Mouse (Mus musculus): ENCODE results near the gene a. TPM values are rescaled to one million over a fixed set of nuclear protein-coding genes. Genes with fewer than 3 reads are reported as not detected.
"Not testable (repeated sequence)": the region's sequence is repeated elsewhere in the genome, so short reads cannot be mapped to it uniquely, and the experiment has no call there.

a gene
- total and polyA plus RNA-seq, 2 experiments from 2014 or later, result 0.90 to 2.9 TPM

- DNase-seq (no peak), ATAC-seq (no peak)
- WGBS, result 73% methylated on average over 9 of the region's 9 CpGs
- Histone ChIP-seq H3K36me3 (ENCODE audit: insufficient read depth) (no peaks in the 10 kb centered on the region), H3K27me3 (ENCODE audit: insufficient read depth, low read length) (no peaks in the 10 kb centered on the region), H3K9me3 (ENCODE audit: low read length) (no peaks in the 10 kb centered on the region), H3K27ac (ENCODE audit: low read depth, low read length) (no peak overlapping the region), H3K4me3 (ENCODE audit: low read depth, low read length) (no peak overlapping the region), H3K4me1 (ENCODE audit: insufficient read depth) (no peaks in the 10 kb centered on the region), H3K9ac (no peak overlapping the region), H3K4me2 (ENCODE audit: low read depth) (no peak overlapping the region)
- no peak for TF ChIP-seq CTCF (IDR thresholded peaks at IDR 0.05; ENCODE audit: low read depth)
Measured at GRCm38 (mm10) chr2:154949877-154950276, 158.7 kb downstream of the a start.

- H3K27me3 ChIP-seq (ENCODE audit: insufficient read depth, low read length), result no peaks in the 10 kb centered on the region
- H3K4me3 ChIP-seq (ENCODE audit: low read depth, low read length), result no peak overlapping the region
- ATAC-seq (no peak), DNase-seq (no peak)
- H3K27ac ChIP-seq (ENCODE audit: low read depth, low read length), result no peak overlapping the region
- H3K9me3 ChIP-seq (ENCODE audit: low read length), result no peaks in the 10 kb centered on the region
- no peak overlapping the region for H3K4me2 ChIP-seq (ENCODE audit: low read depth)
- H3K4me1 ChIP-seq (ENCODE audit: insufficient read depth), result no peaks in the 10 kb centered on the region
- 81% methylated on average over 5 of the region's 5 CpGs for WGBS
- no peak for TF ChIP-seq CTCF (IDR thresholded peaks at IDR 0.05; ENCODE audit: low read depth)
- H3K36me3 ChIP-seq (ENCODE audit: insufficient read depth), result no peaks in the 10 kb centered on the region
- no peak overlapping the region for H3K9ac ChIP-seq
Measured at GRCm38 (mm10) chr2:154950601-154951000, 159.4 kb downstream of the a start.

- Histone ChIP-seq H3K4me3 (ENCODE audit: low read depth, low read length) (no peak overlapping the region), H3K27me3 (ENCODE audit: insufficient read depth, low read length) (no peaks in the 10 kb centered on the region), H3K9me3 (ENCODE audit: low read length) (no peaks in the 10 kb centered on the region), H3K27ac (ENCODE audit: low read depth, low read length) (no peak overlapping the region), H3K36me3 (ENCODE audit: insufficient read depth) (no peaks in the 10 kb centered on the region), H3K4me2 (ENCODE audit: low read depth) (no peak overlapping the region), H3K9ac (no peak overlapping the region), H3K4me1 (ENCODE audit: insufficient read depth) (no peaks in the 10 kb centered on the region)
- no peak for DNase-seq
- 93% methylated on average over 5 of the region's 5 CpGs for WGBS
- TF ChIP-seq CTCF (IDR thresholded peaks at IDR 0.05; ENCODE audit: low read depth), result no peak
- ATAC-seq, result no peak
Measured at GRCm38 (mm10) chr2:154959486-154959885, 168.3 kb downstream of the a start.

- WGBS, result 85% methylated on average over 3 of the region's 3 CpGs
- no peak overlapping the region for H3K4me2 ChIP-seq (ENCODE audit: low read depth)
- no peak overlapping the region for H3K27ac ChIP-seq (ENCODE audit: low read depth, low read length)
- no peaks in the 10 kb centered on the region for H3K4me1 ChIP-seq (ENCODE audit: insufficient read depth)
- no peak for TF ChIP-seq CTCF (IDR thresholded peaks at IDR 0.05; ENCODE audit: low read depth)
- DNase-seq (no peak), ATAC-seq (no peak)
- no peaks in the 10 kb centered on the region for H3K9me3 ChIP-seq (ENCODE audit: low read length)
- no peak overlapping the region for H3K4me3 ChIP-seq (ENCODE audit: low read depth, low read length)
- no peaks in the 10 kb centered on the region for H3K27me3 ChIP-seq (ENCODE audit: insufficient read depth, low read length)
- no peaks in the 10 kb centered on the region for H3K36me3 ChIP-seq (ENCODE audit: insufficient read depth)
- no peak overlapping the region for H3K9ac ChIP-seq
Measured at GRCm38 (mm10) chr2:154959909-154960308, 168.7 kb downstream of the a start.

- Histone ChIP-seq H3K4me3 (ENCODE audit: low read depth, low read length) (no peak overlapping the region), H3K4me2 (ENCODE audit: low read depth) (no peak overlapping the region), H3K9me3 (ENCODE audit: low read length) (no peaks in the 10 kb centered on the region), H3K27ac (ENCODE audit: low read depth, low read length) (no peak overlapping the region), H3K36me3 (ENCODE audit: insufficient read depth) (no peaks in the 10 kb centered on the region), H3K27me3 (ENCODE audit: insufficient read depth, low read length) (no peaks in the 10 kb centered on the region), H3K4me1 (ENCODE audit: insufficient read depth) (no peaks in the 10 kb centered on the region), H3K9ac (no peak overlapping the region)
- no peak for DNase-seq
- 17% methylated on average over 5 of the region's 5 CpGs for WGBS
- ATAC-seq, result no peak
- no peak for TF ChIP-seq CTCF (IDR thresholded peaks at IDR 0.05; ENCODE audit: low read depth)
Measured at GRCm38 (mm10) chr2:154963176-154963575, 172.0 kb downstream of the a start.

GRCm38 (mm10) chr2:154969740-154970397 lies 178.7 kb downstream of the a start:
- H3K27me3 ChIP-seq (ENCODE audit: insufficient read depth, low read length); H3K4me3 ChIP-seq (ENCODE audit: low read depth, low read length); H3K4me2 ChIP-seq (ENCODE audit: low read depth); H3K27ac ChIP-seq (ENCODE audit: low read depth, low read length); DNase-seq; ATAC-seq; H3K9ac ChIP-seq; H3K36me3 ChIP-seq (ENCODE audit: insufficient read depth); H3K9me3 ChIP-seq (ENCODE audit: low read length); H3K4me1 ChIP-seq (ENCODE audit: insufficient read depth): not testable (repeated sequence)
- WGBS, result 82% methylated on average over 14 of the region's 14 CpGs

- Histone ChIP-seq H3K4me3 (ENCODE audit: low read depth, low read length) (no peak overlapping the region), H3K4me2 (ENCODE audit: low read depth) (no peak overlapping the region), H3K27ac (ENCODE audit: low read depth, low read length) (no peak overlapping the region), H3K9me3 (ENCODE audit: low read length) (no peaks in the 10 kb centered on the region), H3K27me3 (ENCODE audit: insufficient read depth, low read length) (no peaks in the 10 kb centered on the region), H3K9ac (no peak overlapping the region), H3K36me3 (ENCODE audit: insufficient read depth) (no peaks in the 10 kb centered on the region), H3K4me1 (ENCODE audit: insufficient read depth) (no peaks in the 10 kb centered on the region)
- peak; percentile 18 for DNase-seq
- ATAC-seq, result peak; percentile 16; the same call in 1 of the 2 replicates
- no peak for TF ChIP-seq CTCF (IDR thresholded peaks at IDR 0.05; ENCODE audit: low read depth)
- 43% methylated on average over 18 of the region's 18 CpGs for WGBS
Measured at GRCm38 (mm10) chr2:154971919-154972692, 180.9 kb downstream of the a start.

Data from forebrain, postnatal 0 days (tissue).